Mouse (Mus musculus): ENCODE measurements at regions not wholly inside any gene's neighbourhood (a gene's known extent, or its start where the extent isn't known, plus 50 kb on each side); places are given as distances from the start of the nearest gene placed in this dataset.

- Histone ChIP-seq H3K36me3 (replicated peaks; ENCODE audit: control insufficient read depth, insufficient read depth, low read depth) (no peaks in the 10 kb centered on the region), H3K4me3 (ENCODE audit: insufficient read depth in 1 of 2, low read depth in 2 of 2, low read length in 2 of 2) (no peak overlapping the region), H3K27ac (no peak overlapping the region), H3K4me2 (ENCODE audit: low read depth) (no peak overlapping the region), H3K27me3 (ENCODE audit: control insufficient read depth, insufficient read depth, low read length) (no peaks in the 10 kb centered on the region), H3K9me3 (ENCODE audit: control insufficient read depth, low read length) (no peaks in the 10 kb centered on the region), H3K9ac (replicated peaks) (no peak overlapping the region), H3K4me1 (replicated peaks; ENCODE audit: control insufficient read depth in 2 of 2, insufficient read depth in 2 of 2, low read length in 1 of 2) (no peaks in the 10 kb centered on the region)
- no peak for ATAC-seq (ENCODE audit: insufficient read depth)
- WGBS (ENCODE audit: insufficient replicate concordance) = 50% methylated on average over 9 of the region's 9 CpGs
- no peak for TF ChIP-seq CTCF (IDR thresholded peaks at IDR 0.05; ENCODE audit: low read depth)
- no peak for DNase-seq (ENCODE audit: low read depth in 3 of 3, low spot score in 3 of 3)
Observed at GRCm38 (mm10) chr3:120531880-120532580, 639.5 kb downstream of the Rwdd3 start.

DNA sequence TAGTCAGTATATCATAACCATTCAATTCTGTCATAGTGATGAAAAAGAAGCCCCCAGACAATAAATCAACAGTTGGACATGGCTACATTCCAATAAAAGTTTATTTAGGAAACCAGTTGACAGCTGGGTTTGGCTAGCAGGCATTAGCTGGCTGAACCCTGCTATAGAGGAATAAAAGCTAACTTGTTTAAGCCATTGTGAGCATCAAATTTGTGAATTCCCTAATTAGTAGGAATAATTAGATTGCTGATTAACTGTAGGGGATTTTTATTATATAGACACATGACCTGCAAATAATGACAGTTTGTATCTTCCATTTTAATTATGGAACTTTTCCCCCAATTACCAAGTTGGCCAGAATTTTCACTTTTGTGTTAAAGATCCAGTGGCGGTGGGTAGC, 659.8 kb downstream of the Rwdd3 start:
- no peaks in the 10 kb centered on the region for H3K27me3 ChIP-seq (ENCODE audit: control insufficient read depth, insufficient read depth, low read length)
- H3K9me3 ChIP-seq (ENCODE audit: control insufficient read depth, low read length) = no peaks in the 10 kb centered on the region
- H3K4me1 ChIP-seq (replicated peaks; ENCODE audit: control insufficient read depth in 2 of 2, insufficient read depth in 2 of 2, low read length in 1 of 2) = no peaks in the 10 kb centered on the region
- ATAC-seq (ENCODE audit: insufficient read depth) (no peak), DNase-seq (ENCODE audit: low read depth in 3 of 3, low spot score in 3 of 3) (no peak)
- no peak overlapping the region for H3K27ac ChIP-seq
- H3K9ac ChIP-seq (replicated peaks) = no peak overlapping the region
- 57% methylated on average over 1 of the region's 1 CpGs for WGBS (ENCODE audit: insufficient replicate concordance)
- H3K4me3 ChIP-seq (ENCODE audit: insufficient read depth in 1 of 2, low read depth in 2 of 2, low read length in 2 of 2) = no peak overlapping the region
- TF ChIP-seq CTCF (IDR thresholded peaks at IDR 0.05; ENCODE audit: low read depth) (no peak), EP300 (IDR thresholded peaks at IDR 0.05; ENCODE audit: low read depth) (no peak)
- no peak overlapping the region for H3K4me2 ChIP-seq (ENCODE audit: low read depth)
- H3K36me3 ChIP-seq (replicated peaks; ENCODE audit: control insufficient read depth, insufficient read depth, low read depth) = no peaks in the 10 kb centered on the region

DNA sequence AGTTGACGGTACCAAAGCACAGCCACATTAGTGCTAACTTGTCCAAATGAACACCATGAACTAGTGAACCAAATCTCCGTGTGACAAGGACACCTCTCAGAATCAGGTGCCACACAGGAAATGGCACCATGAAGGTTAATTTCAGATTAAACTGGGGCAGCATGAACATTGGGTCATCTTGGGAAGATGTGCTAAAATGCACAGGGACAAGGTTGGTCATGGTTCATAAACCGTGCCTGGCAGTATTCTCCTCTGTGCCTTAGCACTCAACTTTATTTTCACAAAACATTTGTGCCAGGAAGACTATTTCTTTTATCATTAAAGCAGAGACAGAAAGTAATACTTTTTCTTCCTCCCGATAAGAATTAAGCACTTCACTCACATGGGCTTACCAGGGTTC, 672.6 kb downstream of the Rwdd3 start:
- no peak overlapping the region for H3K27ac ChIP-seq
- H3K4me1 ChIP-seq (replicated peaks; ENCODE audit: control insufficient read depth in 2 of 2, insufficient read depth in 2 of 2, low read length in 1 of 2) = no peaks in the 10 kb centered on the region
- DNase-seq (ENCODE audit: low read depth in 3 of 3, low spot score in 3 of 3) (no peak), ATAC-seq (ENCODE audit: insufficient read depth) (no peak)
- no peak overlapping the region for H3K4me2 ChIP-seq (ENCODE audit: low read depth)
- no peak overlapping the region for H3K4me3 ChIP-seq (ENCODE audit: insufficient read depth in 1 of 2, low read depth in 2 of 2, low read length in 2 of 2)
- no peaks in the 10 kb centered on the region for H3K36me3 ChIP-seq (replicated peaks; ENCODE audit: control insufficient read depth, insufficient read depth, low read depth)
- WGBS (ENCODE audit: insufficient replicate concordance) = 60% methylated on average over 4 of the region's 4 CpGs
- no peaks in the 10 kb centered on the region for H3K9me3 ChIP-seq (ENCODE audit: control insufficient read depth, low read length)
- TF ChIP-seq CTCF (IDR thresholded peaks at IDR 0.05; ENCODE audit: low read depth) = no peak
- TF ChIP-seq EP300 (IDR thresholded peaks at IDR 0.05; ENCODE audit: low read depth) = no peak
- no peaks in the 10 kb centered on the region for H3K27me3 ChIP-seq (ENCODE audit: control insufficient read depth, insufficient read depth, low read length)
- H3K9ac ChIP-seq (replicated peaks) = no peak overlapping the region

DNA sequence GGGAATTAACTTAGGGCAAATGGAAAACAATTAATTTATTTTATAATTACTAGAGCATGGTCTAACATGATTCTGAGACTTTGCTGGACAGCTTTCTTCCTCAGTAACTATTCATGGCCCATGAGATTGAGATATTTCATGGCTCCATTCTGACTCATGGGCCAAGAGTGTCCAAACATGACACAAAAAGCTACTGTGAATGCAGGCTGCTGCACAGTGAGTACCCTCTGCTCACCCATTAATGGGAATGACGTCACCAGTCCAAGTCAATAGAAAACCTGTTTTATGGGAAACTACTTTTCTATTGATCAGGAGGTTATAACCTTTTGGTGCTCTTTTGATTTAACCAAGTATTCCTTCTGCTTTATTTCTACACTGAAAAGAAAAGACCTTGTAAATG, 693.6 kb downstream of the Rwdd3 start:
- ATAC-seq (ENCODE audit: insufficient read depth) = no peak
- TF ChIP-seq CTCF (IDR thresholded peaks at IDR 0.05; ENCODE audit: low read depth) (no peak), EP300 (IDR thresholded peaks at IDR 0.05; ENCODE audit: low read depth) (no peak)
- Histone ChIP-seq H3K27me3 (ENCODE audit: control insufficient read depth, insufficient read depth, low read length) (no peaks in the 10 kb centered on the region), H3K9me3 (ENCODE audit: control insufficient read depth, low read length) (no peaks in the 10 kb centered on the region), H3K9ac (replicated peaks) (no peak overlapping the region), H3K4me1 (replicated peaks; ENCODE audit: control insufficient read depth in 2 of 2, insufficient read depth in 2 of 2, low read length in 1 of 2) (no peaks in the 10 kb centered on the region), H3K4me3 (ENCODE audit: insufficient read depth in 1 of 2, low read depth in 2 of 2, low read length in 2 of 2) (no peak overlapping the region), H3K4me2 (ENCODE audit: low read depth) (no peak overlapping the region), H3K36me3 (replicated peaks; ENCODE audit: control insufficient read depth, insufficient read depth, low read depth) (no peaks in the 10 kb centered on the region), H3K27ac (no peak overlapping the region)
- WGBS (ENCODE audit: insufficient replicate concordance) = 68% methylated on average over 1 of the region's 1 CpGs
- no peak for DNase-seq (ENCODE audit: low read depth in 3 of 3, low spot score in 3 of 3)

- no peak for DNase-seq (ENCODE audit: low read depth in 3 of 3, low spot score in 3 of 3)
- Histone ChIP-seq H3K4me1 (replicated peaks; ENCODE audit: control insufficient read depth in 2 of 2, insufficient read depth in 2 of 2, low read length in 1 of 2) (no peaks in the 10 kb centered on the region), H3K27ac (no peak overlapping the region), H3K9ac (replicated peaks) (no peak overlapping the region), H3K4me2 (ENCODE audit: low read depth) (no peak overlapping the region), H3K36me3 (replicated peaks; ENCODE audit: control insufficient read depth, insufficient read depth, low read depth) (no peaks in the 10 kb centered on the region), H3K9me3 (ENCODE audit: control insufficient read depth, low read length) (no peaks in the 10 kb centered on the region), H3K4me3 (ENCODE audit: insufficient read depth in 1 of 2, low read depth in 2 of 2, low read length in 2 of 2) (no peak overlapping the region), H3K27me3 (ENCODE audit: control insufficient read depth, insufficient read depth, low read length) (no peaks in the 10 kb centered on the region)
- WGBS (ENCODE audit: insufficient replicate concordance) = 60% methylated on average over 2 of the region's 2 CpGs
- TF ChIP-seq CTCF (IDR thresholded peaks at IDR 0.05; ENCODE audit: low read depth) (no peak), EP300 (IDR thresholded peaks at IDR 0.05; ENCODE audit: low read depth) (no peak)
- ATAC-seq (ENCODE audit: insufficient read depth) = no peak
Observed at GRCm38 (mm10) chr3:120477232-120477631, 693.0 kb upstream of the Ptbp2 start.
